Mouse (Mus musculus): ENCODE results near the gene Snap91. TPM values are rescaled to one million over a fixed set of nuclear protein-coding genes. Genes with fewer than 3 reads are reported as not detected.

The Snap91 gene
- total and polyA plus RNA-seq, 2 experiments from 2014 or later, result 151 to 192 TPM

- no peak for TF ChIP-seq CTCF (IDR thresholded peaks at IDR 0.05; ENCODE audit: low read depth)
- Histone ChIP-seq H3K4me1 (ENCODE audit: insufficient read depth, low read length) (no peaks in the 10 kb centered on the region), H3K36me3 (ENCODE audit: insufficient read depth, low read length) (no peaks in the 10 kb centered on the region), H3K4me3 (ENCODE audit: low read length) (no peak overlapping the region), H3K9ac (replicated peaks; ENCODE audit: low read length) (no peak overlapping the region), H3K4me2 (ENCODE audit: low read depth, low read length) (no peak overlapping the region), H3K27me3 (ENCODE audit: insufficient read depth, low read length) (no peaks in the 10 kb centered on the region), H3K9me3 (ENCODE audit: low read length) (no peaks in the 10 kb centered on the region), H3K27ac (no peak overlapping the region)
- ATAC-seq (no peak), DNase-seq (ENCODE audit: low spot score) (no peak)
- WGBS, result 60% methylated on average over 2 of the region's 2 CpGs
Measured at GRCm38 (mm10) chr9:86764002-86764401, 116.5 kb downstream of the Snap91 start.

DNA sequence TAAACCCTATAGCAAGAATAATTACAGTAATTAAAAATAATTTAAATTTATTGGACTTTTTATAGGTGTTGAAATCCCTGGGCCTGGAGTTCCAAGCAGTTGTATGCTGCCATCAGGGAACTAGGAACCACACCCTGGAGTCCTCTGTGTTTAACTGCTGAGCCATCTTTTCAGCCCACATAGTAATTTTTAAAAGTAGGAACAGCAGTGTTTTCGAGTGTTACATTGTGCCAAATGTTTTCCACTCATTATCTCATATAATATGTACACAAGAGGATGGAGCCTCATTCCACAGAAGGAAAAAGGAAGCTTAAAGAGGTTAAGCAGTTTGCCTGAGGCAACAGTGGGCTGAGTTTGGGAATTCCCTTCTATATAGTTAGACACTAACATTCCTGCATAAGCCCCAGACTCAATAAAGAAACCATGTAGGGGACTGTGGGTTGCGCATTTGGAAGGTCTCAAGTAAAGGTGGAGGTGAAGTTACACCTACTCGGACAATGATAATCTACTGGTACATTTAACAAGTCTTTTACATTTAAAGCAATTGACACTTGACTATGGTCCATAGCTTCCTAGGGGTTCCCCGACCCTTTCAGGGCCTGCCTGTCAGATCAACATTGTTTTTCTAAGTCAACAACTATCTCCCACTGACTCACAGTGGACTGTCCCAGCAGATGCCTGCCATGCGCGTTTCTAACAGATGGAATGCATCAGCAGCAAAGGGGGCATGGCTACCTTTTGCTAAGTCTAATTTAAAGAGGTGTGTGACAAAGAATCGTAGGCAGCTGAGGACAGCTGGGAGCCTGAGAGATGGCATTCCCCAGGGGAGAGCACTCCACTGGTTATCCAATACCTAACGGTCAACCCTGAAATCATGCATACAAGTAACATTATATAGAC lies 117.7 kb downstream of the Snap91 start:
- TF ChIP-seq CTCF (IDR thresholded peaks at IDR 0.05; ENCODE audit: low read depth), result no peak
- no peaks in the 10 kb centered on the region for H3K9me3 ChIP-seq (ENCODE audit: low read length)
- H3K4me3 ChIP-seq (ENCODE audit: low read length), result no peak overlapping the region
- WGBS, result 54% methylated on average over 8 of the region's 8 CpGs
- H3K27me3 ChIP-seq (ENCODE audit: insufficient read depth, low read length), result no peaks in the 10 kb centered on the region
- no peak overlapping the region for H3K27ac ChIP-seq
- no peak for DNase-seq (ENCODE audit: low spot score)
- no peaks in the 10 kb centered on the region for H3K36me3 ChIP-seq (ENCODE audit: insufficient read depth, low read length)
- H3K9ac ChIP-seq (replicated peaks; ENCODE audit: low read length), result no peak overlapping the region
- no peak overlapping the region for H3K4me2 ChIP-seq (ENCODE audit: low read depth, low read length)
- no peak for ATAC-seq
- H3K4me1 ChIP-seq (ENCODE audit: insufficient read depth, low read length), result no peaks in the 10 kb centered on the region

DNA sequence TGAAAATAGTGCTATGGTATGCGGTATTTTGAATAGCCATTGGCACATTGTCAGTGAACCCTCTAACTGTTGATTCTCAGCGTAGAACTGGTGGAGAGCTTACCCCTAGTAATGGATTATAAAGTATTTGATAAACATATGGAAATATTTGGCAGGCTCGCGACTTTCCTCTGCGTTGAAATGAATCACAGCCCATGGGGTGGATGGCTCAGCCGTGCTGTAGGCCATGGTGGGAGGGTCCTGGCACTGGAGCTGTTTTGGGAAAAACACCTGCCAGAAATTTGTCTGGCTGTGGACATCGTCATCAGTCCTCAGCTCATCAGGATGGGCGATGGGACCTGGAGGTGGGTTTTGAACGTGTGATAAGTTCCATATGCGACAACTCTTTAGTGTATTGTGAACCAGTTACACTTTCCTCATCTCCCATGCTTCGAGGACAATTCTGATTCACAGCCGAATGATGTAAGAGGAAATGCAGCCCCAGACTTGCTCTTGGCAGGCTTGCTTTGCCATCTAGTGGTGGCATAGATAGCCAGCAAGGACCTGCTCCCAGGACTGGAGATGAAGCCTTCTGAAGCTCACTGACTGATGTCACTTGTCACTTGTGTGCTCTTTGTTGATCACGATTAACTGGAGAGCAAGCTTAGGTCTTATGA lies 134.4 kb downstream of the Snap91 start:
- DNase-seq (ENCODE audit: low spot score) (peak; percentile 93), ATAC-seq (peak; percentile 85)
- Histone ChIP-seq H3K4me2 (ENCODE audit: low read depth, low read length) (no peak overlapping the region), H3K27me3 (ENCODE audit: insufficient read depth, low read length) (no peaks in the 10 kb centered on the region), H3K4me1 (ENCODE audit: insufficient read depth, low read length) (peaks cover 9% of the 10 kb centered on the region), H3K9me3 (ENCODE audit: low read length) (no peaks in the 10 kb centered on the region), H3K36me3 (ENCODE audit: insufficient read depth, low read length) (no peaks in the 10 kb centered on the region), H3K27ac (no peak overlapping the region), H3K4me3 (ENCODE audit: low read length) (no peak overlapping the region), H3K9ac (replicated peaks; ENCODE audit: low read length) (no peak overlapping the region)
- TF ChIP-seq CTCF (IDR thresholded peaks at IDR 0.05; ENCODE audit: low read depth), result peak; percentile 98
- 28% methylated on average over 13 of the region's 13 CpGs for WGBS

GRCm38 (mm10) chr9:86744041-86744440 lies 136.4 kb downstream of the Snap91 start:
- TF ChIP-seq CTCF (IDR thresholded peaks at IDR 0.05; ENCODE audit: low read depth), result no peak
- H3K9ac ChIP-seq (replicated peaks; ENCODE audit: low read length), result peak overlapping the region; percentile 46; the same call in 1 of the 2 replicates
- peaks cover 9% of the 10 kb centered on the region for H3K4me1 ChIP-seq (ENCODE audit: insufficient read depth, low read length)
- no peak for ATAC-seq
- H3K9me3 ChIP-seq (ENCODE audit: low read length), result no peaks in the 10 kb centered on the region
- WGBS, result 37% methylated on average over 5 of the region's 5 CpGs
- H3K36me3 ChIP-seq (ENCODE audit: insufficient read depth, low read length), result no peaks in the 10 kb centered on the region
- peak overlapping the region; percentile 74 for H3K4me2 ChIP-seq (ENCODE audit: low read depth, low read length)
- H3K4me3 ChIP-seq (ENCODE audit: low read length), result peak overlapping the region; percentile 39
- H3K27ac ChIP-seq, result no peak overlapping the region
- DNase-seq (ENCODE audit: low spot score), result no peak
- no peaks in the 10 kb centered on the region for H3K27me3 ChIP-seq (ENCODE audit: insufficient read depth, low read length)

GRCm38 (mm10) chr9:86742959-86743911 lies 137.2 kb downstream of the Snap91 start, which contains the start of gene Prss35:
Gene Prss35, plus strand, starts transcription at chr9:86743649.
- ATAC-seq, result peak; percentile 85
- H3K4me2 ChIP-seq (ENCODE audit: low read depth, low read length), result peak within 1 kb of the TSS; percentile 74
- peaks cover 9% of the 10 kb centered on the region for H3K4me1 ChIP-seq (ENCODE audit: insufficient read depth, low read length)
- peak; percentile 55 for TF ChIP-seq CTCF (IDR thresholded peaks at IDR 0.05; ENCODE audit: low read depth)
- no peaks in the 10 kb centered on the region for H3K36me3 ChIP-seq (ENCODE audit: insufficient read depth, low read length)
- DNase-seq (ENCODE audit: low spot score), result peak; percentile 66
- WGBS, result under 1% methylated on average over 19 of the region's 19 CpGs
- H3K27ac ChIP-seq, result no peak within 1 kb of the TSS
- peak within 1 kb of the TSS; percentile 39 for H3K4me3 ChIP-seq (ENCODE audit: low read length)
- H3K27me3 ChIP-seq (ENCODE audit: insufficient read depth, low read length), result no peaks in the 10 kb centered on the region
- H3K9me3 ChIP-seq (ENCODE audit: low read length), result no peaks in the 10 kb centered on the region
- H3K9ac ChIP-seq (replicated peaks; ENCODE audit: low read length), result peak within 1 kb of the TSS; percentile 46

- DNase-seq (ENCODE audit: low spot score), result no peak
- Histone ChIP-seq H3K27me3 (ENCODE audit: insufficient read depth, low read length) (no peaks in the 10 kb centered on the region), H3K4me3 (ENCODE audit: low read length) (no peak overlapping the region), H3K36me3 (ENCODE audit: insufficient read depth, low read length) (no peaks in the 10 kb centered on the region), H3K4me2 (ENCODE audit: low read depth, low read length) (no peak overlapping the region), H3K9me3 (ENCODE audit: low read length) (no peaks in the 10 kb centered on the region), H3K9ac (replicated peaks; ENCODE audit: low read length) (no peak overlapping the region), H3K27ac (no peak overlapping the region), H3K4me1 (ENCODE audit: insufficient read depth, low read length) (peaks cover 9% of the 10 kb centered on the region)
- no peak for TF ChIP-seq CTCF (IDR thresholded peaks at IDR 0.05; ENCODE audit: low read depth)
- WGBS, result 33% methylated on average over 3 of the region's 3 CpGs
- no peak for ATAC-seq
Measured at GRCm38 (mm10) chr9:86739971-86740370, 140.5 kb downstream of the Snap91 start.
